Mouse (Mus musculus): ENCODE results near the gene Arid1b.

- no peak for TF ChIP-seq CTCF (IDR thresholded peaks at IDR 0.05; ENCODE audit: borderline replicate concordance, control insufficient read depth, extremely low read depth, insufficient read depth, low read length, poor library complexity)
- no peak for TF ChIP-seq POLR2A (IDR thresholded peaks at IDR 0.05; ENCODE audit: control insufficient read depth, extremely low read depth, insufficient read depth, low read length, poor library complexity)
Observed at GRCm38 (mm10) chr17:5007156-5007658, 13.1 kb downstream of the Arid1b start.
